Mouse (Mus musculus) neural tube, embryonic 11.5 days (tissue): ENCODE results near the gene Prmt2. TPM values are rescaled to one million over a fixed set of nuclear protein-coding genes. Genes with fewer than 3 reads are reported as not detected.

Source experiments
- ATAC-seq: fragments of 200-750 bp; cut with Nextera tagmentation; 2 replicates; pipeline ENCODE4 v1.8.0; 2017; ENCODE audit warnings: moderate number of reproducible peaks, mild to moderate bottlenecking, moderate TSS enrichment, moderate library complexity; ENCODE audit not compliant: insufficient read depth, low FRiP score, low TSS enrichment
- DNase-seq: peaks from one replicate; pipeline ENCODE4 v3.0.0-alpha.2; 2015; ENCODE audit warnings: low spot score
- H3K27ac ChIP-seq: fragments of 300-500 bp; sonication (generic); 2 replicates; pipeline ENCODE4 v1.5.1; 2014; ENCODE audit warnings: low read depth, mild to moderate bottlenecking, low read length
- H3K27me3 ChIP-seq: fragments of 300-500 bp; sonication (generic); 2 replicates; pipeline ENCODE4 v1.6.1; 2014; ENCODE audit warnings: mild to moderate bottlenecking, low read length, mixed read lengths; ENCODE audit not compliant: control insufficient read depth, insufficient read depth
- H3K36me3 ChIP-seq: fragments of 300-500 bp; sonication (generic); 2 replicates; pipeline ENCODE4 v1.6.1; 2014; ENCODE audit warnings: mild to moderate bottlenecking, low read length, moderate library complexity, mixed read lengths; ENCODE audit not compliant: control insufficient read depth, insufficient read depth
- H3K4me1 ChIP-seq: fragments of 300-500 bp; sonication (generic); 2 replicates; pipeline ENCODE4 v1.6.1; 2014; ENCODE audit warnings: low read length, mixed read lengths; ENCODE audit not compliant: control insufficient read depth, insufficient read depth
- H3K4me2 ChIP-seq: fragments of 300-500 bp; sonication (generic); 2 replicates; pipeline ENCODE4 v1.6.1; 2014; ENCODE audit warnings: low read depth, mild to moderate bottlenecking, moderate library complexity
- H3K4me3 ChIP-seq: fragments of 300-500 bp; sonication (generic); 2 replicates; pipeline ENCODE4 v1.5.1; 2014; ENCODE audit warnings: low read depth, low read length
- H3K9ac ChIP-seq: fragments of 300-500 bp; sonication (generic); 2 replicates; pipeline ENCODE4 v1.6.1; 2014; ENCODE audit warnings: mild to moderate bottlenecking, low read length
- H3K9me3 ChIP-seq: fragments of 300-500 bp; sonication (generic); 2 replicates; pipeline ENCODE4 v1.6.1; 2016; ENCODE audit warnings: low read length; ENCODE audit not compliant: control insufficient read depth
- WGBS: fragments of 180-500 bp; shearing (Covaris S2); extraction: QIAGEN DNeasy Blood & Tissue Kit; methylation state at CpG from one replicate; pipeline ENCODE4 v1.1.7; 2014; 5-methylcytosine and 5-hydroxymethylcytosine counted together
- polyA plus RNA-seq: library from polyadenylated mRNA; unstranded; fragments of >200 nt; fragmentation: Nextera tagmentation; extraction: Ambion mirVana; gene quantifications from 2 replicates; pipeline ENCODE4 v1.2.1, GENCODE M21; 2014

Prmt2 gene
- 106 and 116 TPM in 2 replicates for polyA plus RNA-seq

- peak within 1 kb of the TSS; percentile 67 for H3K4me3 ChIP-seq
Observed at GRCm38 (mm10) chr10:76237341-76238225, at the start of gene Prmt2. Gene Prmt2 (minus strand): TSS chr10:76237865.

GRCm38 (mm10) chr10:76278541-76279097 is 41.0 kb upstream of the Prmt2 start:
- no peaks in the 10 kb centered on the region for H3K4me1 ChIP-seq
- DNase-seq (no peak), ATAC-seq (no peak)
- H3K27me3 ChIP-seq, result no peaks in the 10 kb centered on the region
- H3K9me3 ChIP-seq, result no peaks in the 10 kb centered on the region
- no peak overlapping the region for H3K4me3 ChIP-seq
- H3K27ac ChIP-seq, result no peak overlapping the region
- no peak overlapping the region for H3K4me2 ChIP-seq
- H3K36me3 ChIP-seq, result peaks cover 2% of the 10 kb centered on the region
- H3K9ac ChIP-seq, result no peak overlapping the region
- 69% methylated on average over 5 of the region's 5 CpGs for WGBS

More at GRCm38 (mm10) chr10:76237341-76238225, at the start of gene Prmt2:
- Histone ChIP-seq H3K27ac (peak within 1 kb of the TSS; percentile 83), H3K4me1 (no peaks in the 10 kb centered on the region), H3K9ac (peak within 1 kb of the TSS; percentile 59), H3K36me3 (no peaks in the 10 kb centered on the region), H3K9me3 (no peaks in the 10 kb centered on the region), H3K27me3 (no peaks in the 10 kb centered on the region), H3K4me2 (peak within 1 kb of the TSS; percentile 78)
- DNase-seq (peak; percentile 96), ATAC-seq (peak; percentile 95)
- under 1% methylated on average over 47 of the region's 47 CpGs for WGBS

DNA sequence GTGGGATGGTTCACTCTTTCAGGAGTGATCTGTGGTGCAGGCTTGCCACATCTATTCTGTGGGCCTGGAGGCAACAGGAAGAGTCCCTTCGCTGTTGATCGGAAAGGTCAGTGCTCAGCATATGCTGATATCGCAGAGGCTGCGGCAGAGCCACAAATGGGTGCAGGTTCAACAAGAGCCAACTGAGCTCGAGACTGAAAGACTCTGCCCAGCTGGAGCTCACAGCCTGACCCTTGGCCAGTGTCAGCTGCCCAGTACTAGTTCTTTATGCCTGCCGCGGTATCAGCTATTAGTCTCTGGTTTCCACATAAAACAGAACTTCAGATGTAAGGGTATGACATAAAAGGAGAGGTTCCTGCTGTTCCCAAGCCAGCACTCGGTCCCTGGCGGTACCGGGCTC is 37.6 kb upstream of the Prmt2 start:
- Histone ChIP-seq H3K9me3 (no peaks in the 10 kb centered on the region), H3K9ac (no peak overlapping the region), H3K4me3 (no peak overlapping the region), H3K36me3 (peaks cover 6% of the 10 kb centered on the region), H3K4me1 (no peaks in the 10 kb centered on the region), H3K4me2 (no peak overlapping the region), H3K27ac (no peak overlapping the region), H3K27me3 (no peaks in the 10 kb centered on the region)
- DNase-seq (no peak), ATAC-seq (no peak)
- WGBS, result 78% methylated on average over 10 of the region's 10 CpGs

DNA sequence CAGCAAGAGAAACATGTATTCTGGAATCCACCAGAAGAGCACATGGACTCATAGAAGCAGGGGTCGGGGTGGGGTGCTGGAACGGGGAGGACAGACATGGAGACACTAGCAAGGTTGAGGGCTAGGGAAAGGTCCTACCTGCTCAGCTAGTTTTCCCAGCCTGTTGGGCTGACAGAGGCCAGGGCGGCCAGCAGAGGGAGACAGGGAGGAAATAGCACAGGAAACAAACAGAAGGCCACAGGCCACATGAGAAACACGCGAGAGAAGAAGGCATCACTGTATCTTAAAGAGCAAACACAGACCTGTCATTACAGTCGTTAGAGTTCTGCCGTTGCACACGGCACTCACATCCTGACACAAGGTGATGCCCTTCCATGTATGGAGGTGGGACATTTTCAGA is 33.6 kb upstream of the Prmt2 start:
- DNase-seq (no peak), ATAC-seq (no peak)
- H3K36me3 ChIP-seq, result peaks cover 10% of the 10 kb centered on the region; the same call in 1 of the 2 replicates
- H3K27me3 ChIP-seq, result no peaks in the 10 kb centered on the region
- 56% methylated on average over 8 of the region's 8 CpGs for WGBS
- no peak overlapping the region for H3K9ac ChIP-seq
- H3K4me3 ChIP-seq, result no peak overlapping the region
- H3K4me1 ChIP-seq, result no peaks in the 10 kb centered on the region
- no peak overlapping the region for H3K4me2 ChIP-seq
- no peak overlapping the region for H3K27ac ChIP-seq
- H3K9me3 ChIP-seq, result no peaks in the 10 kb centered on the region

DNA sequence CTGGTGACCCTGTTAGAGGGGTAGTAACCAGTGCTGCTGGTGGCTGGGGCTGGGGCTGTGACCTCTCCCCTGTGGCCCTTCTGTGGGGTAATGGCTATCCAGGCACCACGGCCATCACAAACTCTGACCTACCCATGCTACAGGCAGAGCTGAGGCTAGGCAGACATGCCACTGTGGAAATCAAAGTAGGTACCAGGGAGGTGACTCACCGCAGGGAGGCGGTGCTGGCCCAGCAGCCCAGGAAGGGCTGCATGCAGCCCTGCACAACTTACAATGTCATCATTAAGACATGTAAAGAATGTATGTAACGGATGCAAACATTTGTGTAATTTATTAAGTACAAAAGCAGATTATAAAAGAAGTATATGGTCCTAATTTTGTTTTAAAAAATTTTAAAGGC is 24.8 kb upstream of the Prmt2 start:
- Histone ChIP-seq H3K4me1 (peaks cover 6% of the 10 kb centered on the region; the same call in 1 of the 2 replicates), H3K4me2 (no peak overlapping the region), H3K36me3 (no peaks in the 10 kb centered on the region), H3K9me3 (no peaks in the 10 kb centered on the region), H3K27me3 (no peaks in the 10 kb centered on the region), H3K27ac (no peak overlapping the region), H3K4me3 (no peak overlapping the region), H3K9ac (no peak overlapping the region)
- ATAC-seq (no peak), DNase-seq (no peak)
- 75% methylated on average over 4 of the region's 4 CpGs for WGBS

GRCm38 (mm10) chr10:76261447-76261846 is 23.8 kb upstream of the Prmt2 start:
- Histone ChIP-seq H3K4me3 (no peak overlapping the region), H3K4me1 (peaks cover 6% of the 10 kb centered on the region; the same call in 1 of the 2 replicates), H3K27ac (no peak overlapping the region), H3K9me3 (no peaks in the 10 kb centered on the region), H3K36me3 (no peaks in the 10 kb centered on the region), H3K27me3 (no peaks in the 10 kb centered on the region), H3K9ac (no peak overlapping the region), H3K4me2 (no peak overlapping the region)
- ATAC-seq (no peak), DNase-seq (no peak)
- 72% methylated on average over 3 of the region's 3 CpGs for WGBS

- Histone ChIP-seq H3K4me1 (peaks cover 6% of the 10 kb centered on the region; the same call in 1 of the 2 replicates), H3K27me3 (no peaks in the 10 kb centered on the region), H3K27ac (no peak overlapping the region), H3K4me2 (no peak overlapping the region), H3K9ac (no peak overlapping the region), H3K36me3 (no peaks in the 10 kb centered on the region), H3K4me3 (no peak overlapping the region), H3K9me3 (no peaks in the 10 kb centered on the region)
- WGBS, result 62% methylated on average over 11 of the region's 11 CpGs
- peak; percentile 39 for DNase-seq
- ATAC-seq, result no peak
Observed at GRCm38 (mm10) chr10:76260358-76261059, 22.8 kb upstream of the Prmt2 start.

- H3K9ac ChIP-seq, result no peak overlapping the region
- no peaks in the 10 kb centered on the region for H3K27me3 ChIP-seq
- no peak overlapping the region for H3K4me3 ChIP-seq
- ATAC-seq (no peak), DNase-seq (no peak)
- WGBS, result 75% methylated on average over 18 of the region's 18 CpGs
- H3K4me2 ChIP-seq, result no peak overlapping the region
- H3K27ac ChIP-seq, result no peak overlapping the region
- peaks cover 6% of the 10 kb centered on the region; the same call in 1 of the 2 replicates for H3K4me1 ChIP-seq
- no peaks in the 10 kb centered on the region for H3K36me3 ChIP-seq
- H3K9me3 ChIP-seq, result no peaks in the 10 kb centered on the region
Observed at GRCm38 (mm10) chr10:76259566-76260232, 22.0 kb upstream of the Prmt2 start.
